Mouse (Mus musculus): Measurements from ENCODE around the gene Adamts4. TPM values are rescaled to one million over a fixed set of nuclear protein-coding genes. Genes with fewer than 3 reads are reported as not detected.

The Adamts4 gene
- total RNA-seq, 2 experiments from 2014 or later: 5.1 to 7.8 TPM

DNA sequence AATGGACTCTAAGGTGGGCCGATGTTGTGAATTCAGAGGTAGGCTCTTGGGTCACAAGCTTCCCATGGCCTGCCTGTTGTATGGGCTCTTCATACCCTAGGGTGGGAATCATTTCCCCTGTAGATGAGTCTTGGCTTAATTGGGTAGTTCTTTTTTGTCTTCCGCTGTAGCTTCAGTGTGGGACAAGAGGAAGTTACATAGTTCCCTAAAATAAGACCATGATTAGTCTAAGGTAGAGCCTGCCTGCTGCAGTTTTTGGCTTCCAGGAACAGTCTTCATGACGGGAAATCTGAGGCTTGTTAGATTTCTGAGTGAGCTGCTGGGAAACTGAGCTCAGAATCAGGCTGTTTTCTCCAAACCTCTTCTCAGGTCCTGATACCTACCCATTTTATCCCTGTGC is 21.9 kb downstream of the Adamts4 start:
- intact Hi-C loops (cut with DNase I): no loop called here
- no peak for DNase-seq

DNA sequence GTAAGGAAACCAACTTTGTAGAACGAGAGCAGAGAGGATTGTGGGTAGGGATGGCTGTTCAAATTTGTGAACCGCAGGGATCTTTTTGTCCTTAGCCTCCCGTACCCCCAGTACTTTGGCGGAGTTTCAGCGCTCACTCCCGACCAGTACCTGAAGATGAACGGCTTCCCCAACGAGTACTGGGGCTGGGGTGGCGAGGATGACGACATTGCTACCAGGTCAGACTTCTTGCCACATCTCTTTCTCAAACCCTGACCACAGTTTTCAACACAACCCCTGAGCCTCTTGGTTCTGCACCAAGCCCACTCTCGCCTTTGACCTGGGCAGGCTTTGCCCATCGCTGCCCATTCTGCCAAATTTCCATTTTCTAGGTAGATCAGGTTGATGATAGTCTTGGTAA is 23.9 kb downstream of the Adamts4 start:
- intact Hi-C loops (cut with DNase I): no loop called here
- no peak for DNase-seq

DNA sequence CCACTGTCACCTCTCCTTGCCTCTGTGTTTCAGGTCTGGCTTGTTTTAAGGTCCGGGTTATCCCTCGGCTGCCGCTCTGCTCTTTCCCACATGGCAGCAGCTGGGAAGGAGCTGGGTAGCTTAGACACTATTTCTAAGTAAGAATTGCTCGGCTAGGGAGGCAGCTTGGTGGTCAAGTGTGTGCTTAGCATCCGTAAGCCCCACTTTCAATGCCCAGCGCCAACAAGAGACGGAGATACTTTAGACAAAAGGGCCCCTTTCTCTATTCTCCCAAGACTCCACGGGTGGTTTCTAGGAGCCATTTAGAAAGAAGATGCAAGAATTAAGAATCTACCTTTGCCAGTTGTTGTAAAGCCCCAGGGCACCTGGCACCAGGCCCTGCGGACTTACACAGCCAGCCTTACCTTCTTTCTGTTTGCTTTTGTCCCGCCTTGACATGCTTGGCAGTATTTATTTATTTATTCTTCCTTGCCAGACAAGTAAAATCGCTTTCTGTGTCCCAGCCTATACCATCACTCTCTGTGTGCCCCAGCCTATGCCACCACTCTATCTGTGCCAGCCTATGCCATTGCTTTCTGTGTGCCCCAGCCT is 25.0 kb downstream of the Adamts4 start:
- DNase-seq: no peak
- intact Hi-C loops (cut with DNase I): no loop called here

DNA sequence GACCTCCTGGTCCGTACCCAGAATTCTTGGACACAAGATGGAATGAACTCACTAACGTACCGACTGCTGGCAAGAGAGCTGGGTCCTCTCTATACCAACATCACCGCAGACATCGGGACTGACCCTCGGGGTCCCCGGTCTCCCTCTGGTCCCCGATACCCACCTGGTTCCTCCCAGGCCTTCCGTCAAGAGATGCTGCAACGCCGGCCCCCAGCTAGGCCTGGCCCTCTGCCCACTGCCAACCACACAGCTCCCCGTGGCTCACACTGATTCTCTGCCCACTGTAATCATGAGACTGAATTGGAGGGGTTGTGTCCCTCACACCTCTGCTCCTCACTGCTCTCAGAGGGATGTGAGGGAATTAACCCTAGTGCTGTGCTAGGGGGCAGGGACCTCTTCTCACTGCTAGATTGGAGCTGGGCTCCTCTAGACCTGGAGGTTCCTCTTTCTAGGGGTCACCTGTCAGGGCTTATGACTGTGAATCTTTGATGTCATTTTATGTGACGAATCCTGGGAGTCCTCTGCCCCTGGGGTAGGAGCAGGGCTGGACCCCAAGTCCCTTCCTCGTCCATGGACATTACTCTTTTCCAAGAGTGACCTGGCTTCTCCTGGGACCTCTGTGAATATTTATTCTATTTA is 26.0 kb downstream of the Adamts4 start:
- no peak for DNase-seq
- intact Hi-C loops (cut with DNase I): no loop called here

DNA sequence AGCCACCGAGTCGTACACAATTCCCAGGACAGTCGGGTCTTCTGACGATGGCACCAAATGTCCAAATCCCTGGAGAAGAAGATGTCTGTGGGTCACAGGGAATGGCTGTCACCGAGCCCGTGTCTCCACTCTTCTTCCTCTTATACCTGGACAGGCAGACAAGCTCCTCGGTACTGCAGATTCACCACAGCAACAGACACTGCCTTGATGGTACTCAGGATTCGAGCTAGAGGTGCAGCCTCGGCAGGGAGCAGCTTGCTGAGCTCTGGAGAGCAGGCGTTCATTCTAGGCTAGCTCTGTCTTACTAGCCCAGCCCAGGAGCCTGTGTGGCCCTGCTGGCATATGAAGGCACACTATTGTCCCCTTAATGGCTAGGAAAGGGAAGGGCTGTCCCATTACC is 27.5 kb downstream of the Adamts4 start:
- no peak for DNase-seq
- intact Hi-C loops (cut with DNase I): no loop called here

DNA sequence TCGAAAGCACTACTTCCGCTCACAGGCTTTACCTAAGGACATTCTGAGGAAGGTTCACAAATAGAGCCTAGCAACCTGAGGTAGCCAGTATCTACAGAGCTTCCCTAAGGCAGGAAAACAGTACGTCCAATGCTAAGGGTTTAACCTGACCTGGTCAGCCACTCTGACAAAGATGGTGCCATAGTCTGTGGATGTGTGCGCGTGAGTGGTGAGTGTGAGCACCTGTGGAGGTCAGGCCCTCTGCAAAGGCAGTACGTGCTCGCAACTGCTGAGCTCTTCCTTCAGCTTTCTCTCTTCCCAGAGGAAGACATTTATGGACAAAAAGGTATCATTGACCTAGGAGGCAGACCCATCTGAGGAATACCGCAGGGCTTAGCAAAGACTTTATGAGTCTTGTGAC is 28.2 kb downstream of the Adamts4 start:
- intact Hi-C loops (cut with DNase I): no loop called here
- no peak for DNase-seq

DNA sequence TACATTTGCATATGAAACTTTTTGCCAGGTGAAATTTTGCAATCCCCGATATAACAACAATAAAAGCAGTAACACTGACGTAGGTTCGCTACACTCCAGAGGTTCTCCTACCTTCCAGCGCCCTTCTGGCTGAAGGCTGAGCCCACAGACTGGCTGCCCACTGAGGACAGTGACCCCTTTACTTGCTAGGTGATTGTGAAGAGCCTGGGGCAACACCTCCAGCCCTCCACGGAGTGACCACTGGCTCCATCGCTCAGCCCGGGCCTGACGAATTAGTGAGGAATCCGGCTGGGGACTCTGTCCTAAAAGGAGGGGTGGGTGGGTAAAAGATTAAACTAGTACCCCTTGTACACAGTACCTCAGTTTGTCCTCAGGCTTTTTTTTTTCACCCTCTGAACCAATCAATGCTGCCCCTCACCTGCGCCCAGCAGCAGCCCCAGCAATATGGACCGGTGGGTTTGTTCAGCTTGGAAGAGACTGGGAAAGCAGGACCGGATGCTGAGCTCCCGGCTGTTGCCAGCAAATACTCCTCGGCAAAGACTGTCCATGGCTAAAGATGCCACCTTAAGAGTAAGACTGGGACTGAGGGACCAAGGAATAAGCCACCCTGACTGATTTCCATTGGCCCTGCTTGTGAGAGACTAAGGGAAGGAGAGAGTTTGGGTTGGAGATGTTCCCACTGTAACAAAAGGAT is 28.9 kb downstream of the Adamts4 start:
- DNase-seq: no peak
- intact Hi-C loops (cut with DNase I): no loop called here

DNA sequence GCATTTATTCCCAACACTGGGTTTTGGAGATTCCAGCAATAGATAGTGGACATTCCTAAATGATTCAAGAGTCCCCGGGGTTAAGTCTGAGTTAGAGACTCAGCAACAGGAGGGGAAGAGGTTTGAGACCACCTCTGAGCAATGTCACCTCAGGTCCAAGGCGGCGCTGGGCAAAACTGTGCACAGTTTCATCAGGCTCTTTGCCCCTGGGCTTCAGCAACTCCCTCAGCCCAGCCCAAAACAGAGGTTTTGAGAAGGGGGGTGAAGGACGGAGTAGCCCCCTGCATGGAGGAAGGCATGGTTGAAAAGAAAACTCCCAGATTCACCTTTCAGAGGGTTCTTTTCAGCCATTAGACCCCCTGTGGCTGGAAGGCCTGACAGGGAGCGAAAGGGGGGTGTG is 29.5 kb downstream of the Adamts4 start:
- no peak for DNase-seq
- intact Hi-C loops (cut with DNase I): loop anchor here (2.0 to 10.0 kb wide), 2 partner anchors 55 to 165 kb away; partner anchors contain the start of genes Apoa2 and Cfap126

DNA sequence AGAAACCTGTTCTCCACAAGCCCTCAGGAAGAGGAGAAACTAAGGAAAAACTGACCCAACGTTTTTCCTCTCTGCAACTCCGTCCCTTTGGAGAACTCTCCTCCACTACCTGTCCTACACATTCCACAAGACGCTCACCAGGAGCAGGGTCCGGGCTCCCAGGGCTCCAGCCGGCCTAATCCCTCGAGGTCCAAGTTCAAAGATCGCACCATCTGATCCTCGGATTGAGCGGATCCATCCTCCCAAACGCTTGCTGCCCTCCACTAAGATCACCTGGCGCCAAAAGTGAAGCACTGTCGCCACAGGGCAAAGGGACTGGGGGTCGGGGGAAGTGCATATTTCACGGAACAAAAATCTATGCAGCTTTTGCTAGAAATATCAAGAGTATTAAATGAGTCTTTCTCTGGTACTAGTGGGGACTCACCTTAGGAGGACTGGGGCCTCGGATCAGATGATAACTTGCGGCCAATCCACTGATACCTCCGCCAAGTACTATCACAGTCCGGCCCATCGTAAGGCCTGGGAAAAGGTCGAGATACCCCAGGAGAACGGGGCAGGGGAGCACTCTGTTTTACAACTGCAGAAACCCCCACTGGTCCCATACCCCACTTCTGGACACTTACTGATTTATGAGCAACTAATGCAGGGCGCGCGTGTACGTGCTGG is 30.2 kb downstream of the Adamts4 start:
- intact Hi-C loops (cut with DNase I): loop anchor here (2.0 to 10.0 kb wide), 2 partner anchors 56 to 166 kb away; partner anchors contain the start of genes Apoa2 and Cfap126

DNA sequence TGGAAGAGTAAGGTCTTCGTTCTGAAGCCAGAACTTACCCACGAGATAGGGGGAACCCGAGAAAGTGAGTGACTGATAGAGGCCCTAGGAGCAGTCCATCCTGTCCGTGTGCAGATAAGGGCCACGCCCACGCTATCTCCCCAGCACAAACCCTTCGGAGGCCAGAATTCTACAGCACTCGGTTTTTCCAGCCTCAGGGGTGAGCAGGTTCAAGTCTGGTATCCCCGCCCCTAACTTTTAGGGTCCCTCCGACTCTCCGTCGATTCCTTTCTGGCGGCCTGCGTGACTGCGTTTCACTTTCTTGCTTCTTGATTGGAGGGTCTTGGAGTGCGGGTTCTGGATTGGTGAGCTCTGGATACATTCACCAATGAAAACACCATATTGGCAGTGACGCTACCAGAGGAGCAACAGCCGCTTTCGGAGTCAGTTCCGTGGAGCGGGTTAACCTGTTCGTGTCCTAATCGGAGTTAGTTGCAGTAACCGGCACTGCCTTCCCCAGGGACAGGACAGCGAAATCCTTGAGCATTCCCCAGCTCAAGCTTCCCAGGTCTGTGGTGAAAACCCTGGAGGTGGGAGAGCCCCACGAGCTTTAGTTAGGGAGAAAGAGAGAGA is 30.8 kb downstream of the Adamts4 start, which contains the start of gene Ppox:
Gene Ppox, minus strand, starts transcription at position 271 of the 612 bp plus-strand sequence.
- intact Hi-C loops (cut with DNase I): loop anchor here (1.0 to 10.0 kb wide), 3 partner anchors 34 to 166 kb away; partner anchors contain the start of genes Apoa2 and Cfap126
- peak; percentile 95 to 96 for DNase-seq

More for the DNA sequence above, 30.2 kb downstream of the Adamts4 start:
- peak in 1 of 2 experiments; percentile 9 for DNase-seq

DNA sequence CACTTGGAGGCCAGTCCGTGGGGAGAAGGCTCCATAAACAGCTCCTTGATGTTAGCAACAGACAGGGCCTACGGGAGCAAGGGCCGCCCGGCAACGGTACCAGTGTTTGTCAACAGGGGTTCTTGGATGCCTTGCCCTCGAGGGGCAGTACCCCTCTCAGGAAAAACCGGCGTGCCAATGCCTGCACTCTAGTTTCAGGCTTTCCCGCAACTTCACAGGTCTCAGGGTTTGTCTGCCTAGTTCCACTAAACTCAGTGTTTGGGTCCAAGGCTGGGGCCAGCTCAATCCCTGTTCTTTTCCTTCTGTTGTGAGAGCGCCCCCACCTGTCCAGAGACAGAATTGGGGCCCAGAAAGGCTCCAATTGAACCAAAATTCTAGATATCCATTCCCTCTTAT is 31.3 kb downstream of the Adamts4 start:
- intact Hi-C loops (cut with DNase I): loop anchor here (1.0 to 10.0 kb wide), 3 partner anchors 34 to 167 kb away; partner anchors contain the start of genes Apoa2 and Cfap126
- peak; percentile 91 to 92 for DNase-seq

DNA sequence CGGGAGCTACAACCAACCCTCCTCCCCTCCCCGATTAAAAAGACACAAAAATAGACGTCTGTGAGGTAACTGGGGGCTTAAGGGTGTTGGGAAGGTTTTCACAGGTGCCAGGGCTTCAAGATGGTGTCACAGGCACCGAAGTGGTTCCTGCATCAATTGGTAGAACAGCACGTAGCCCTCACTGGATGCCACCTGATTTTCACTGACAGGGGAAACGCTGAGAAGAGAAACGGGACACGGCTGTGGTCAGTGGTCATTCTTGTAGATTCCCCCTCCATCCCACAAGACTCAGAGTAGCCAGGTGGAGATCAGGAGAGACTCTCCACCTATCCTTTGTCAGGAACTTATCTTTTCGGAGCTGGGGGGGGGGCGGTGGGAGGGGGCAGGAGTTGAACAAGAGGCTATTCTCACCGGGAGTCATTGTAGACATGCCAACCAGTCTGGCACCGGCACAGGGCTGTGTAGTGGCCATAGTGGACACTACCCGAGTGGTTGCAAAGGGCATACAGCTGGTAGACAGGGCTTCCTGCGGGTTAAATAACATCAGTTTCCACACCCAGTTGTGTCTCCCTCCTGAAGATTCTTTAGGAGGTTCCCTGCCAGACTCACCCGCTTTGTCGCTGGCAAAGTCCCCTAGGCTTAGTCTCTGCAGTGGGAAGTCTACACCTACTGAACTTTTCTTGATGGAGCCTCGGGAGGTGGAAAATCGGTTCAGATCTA is 32.0 kb downstream of the Adamts4 start:
- intact Hi-C loops (cut with DNase I): loop anchor here (10.0 kb wide), 1 partner anchor 167 kb away; the partner anchor contains the start of gene Cfap126
- no peak for DNase-seq

DNA sequence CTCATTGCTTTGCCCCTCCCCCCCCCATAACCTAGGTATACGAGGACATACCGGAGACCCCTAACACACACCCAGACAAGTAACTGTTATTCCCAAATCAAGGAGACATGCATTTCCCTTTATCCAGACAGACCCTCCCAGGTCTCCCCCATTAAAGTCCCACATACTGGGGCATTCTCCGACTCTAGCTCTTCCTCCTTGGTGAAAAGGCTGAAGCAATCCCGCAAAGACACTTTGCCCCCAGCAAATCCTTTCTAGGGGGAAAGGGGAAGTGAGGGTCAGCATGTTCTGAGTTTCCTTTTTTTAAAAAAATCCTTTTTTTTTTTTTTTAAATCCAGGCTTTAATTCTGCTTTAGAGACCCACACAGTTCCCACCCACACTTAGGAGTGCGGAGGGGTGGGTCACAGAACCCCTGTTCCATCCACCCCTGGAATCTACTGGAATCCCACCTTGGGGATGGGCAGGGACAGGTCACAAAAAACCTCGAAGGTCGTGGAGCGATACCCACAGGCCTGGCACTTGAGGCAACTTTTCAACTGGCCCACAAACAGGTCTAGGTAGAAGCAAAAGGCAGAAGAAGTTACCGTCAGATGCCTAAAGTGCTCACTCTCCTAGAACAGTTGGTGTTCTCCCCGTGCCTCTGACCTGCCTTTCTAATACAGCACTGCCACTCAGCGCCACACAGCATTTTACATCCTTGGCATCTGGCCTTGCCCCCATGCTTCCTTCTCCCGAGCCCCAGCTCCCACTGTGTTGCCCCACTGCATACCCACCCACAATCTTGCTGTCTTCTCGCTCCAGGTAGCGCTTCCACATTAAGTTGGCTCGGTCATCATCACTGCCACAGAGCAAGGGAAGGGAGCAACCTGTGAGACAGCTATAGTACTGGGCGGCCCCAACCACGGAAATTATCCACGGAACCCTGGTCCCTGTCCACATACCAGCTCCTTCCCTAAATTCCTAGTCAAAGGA is 33.3 kb downstream of the Adamts4 start:
- DNase-seq: no peak
- intact Hi-C loops (cut with DNase I): loop anchor here (10.0 kb wide), 1 partner anchor 169 kb away; the partner anchor contains the start of gene Cfap126

DNA sequence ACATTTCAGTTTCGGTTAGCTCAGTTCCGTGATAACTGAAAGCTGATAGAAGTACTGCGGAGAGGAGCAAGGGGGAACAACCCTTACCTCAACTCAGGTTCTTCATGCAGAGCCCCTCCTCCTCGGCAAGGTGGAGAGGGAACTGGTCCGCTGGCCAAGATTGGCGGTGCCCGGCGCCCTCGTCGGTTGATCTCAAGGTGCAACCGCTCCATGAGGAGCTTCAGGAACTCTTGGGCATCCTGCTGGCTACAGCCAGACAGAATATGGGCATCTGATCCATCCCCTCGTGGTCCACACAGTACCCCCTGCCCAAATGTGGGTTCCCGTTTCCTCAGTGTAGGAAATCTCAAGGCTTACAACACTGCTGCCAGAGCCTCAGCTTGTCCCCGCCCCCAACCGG is 34.3 kb downstream of the Adamts4 start:
- DNase-seq: no peak
- intact Hi-C loops (cut with DNase I): loop anchor here (10.0 kb wide), 1 partner anchor 170 kb away; the partner anchor contains the start of gene Cfap126

DNA sequence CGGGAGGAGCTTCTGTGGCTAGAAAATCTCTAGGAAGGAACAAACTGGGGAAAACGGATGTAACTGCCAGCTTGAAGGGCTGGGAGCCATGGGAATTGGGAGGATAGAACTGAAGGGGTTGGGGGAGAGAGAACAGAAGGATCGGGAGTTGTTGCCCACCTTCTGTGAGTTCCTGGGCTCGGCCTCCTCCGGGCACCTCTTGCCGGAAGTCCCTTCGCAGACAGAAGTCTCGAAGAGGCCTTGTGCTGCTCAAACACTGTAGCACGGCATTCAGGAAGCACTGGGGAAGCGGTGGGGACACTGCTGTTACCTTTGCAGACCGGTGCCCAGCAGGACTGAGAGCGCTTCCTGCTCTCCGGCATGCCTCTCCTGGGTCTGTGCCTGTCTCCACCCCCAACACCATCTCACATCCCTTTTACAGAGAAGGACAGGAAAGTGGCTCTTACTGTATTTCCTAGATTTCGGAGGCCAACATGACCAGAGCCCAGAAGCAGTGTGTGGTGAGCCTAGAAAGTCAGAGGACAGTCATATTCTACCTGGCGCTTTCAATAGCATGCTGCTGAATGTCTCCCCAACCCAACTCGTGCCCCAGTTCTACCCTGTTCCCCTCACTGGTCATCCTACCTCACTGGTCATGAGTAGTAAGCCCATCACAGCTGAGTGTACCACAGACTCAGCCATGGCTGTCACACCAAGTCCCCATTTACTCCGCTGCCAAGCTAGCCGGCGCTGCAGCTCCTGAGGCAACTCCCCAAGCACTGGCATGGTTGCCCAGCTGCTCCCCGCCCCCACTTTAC is 35.1 kb downstream of the Adamts4 start:
- no peak for DNase-seq
- intact Hi-C loops (cut with DNase I): loop anchor here (10.0 kb wide), 1 partner anchor 170 kb away; the partner anchor contains the start of gene Cfap126

DNA sequence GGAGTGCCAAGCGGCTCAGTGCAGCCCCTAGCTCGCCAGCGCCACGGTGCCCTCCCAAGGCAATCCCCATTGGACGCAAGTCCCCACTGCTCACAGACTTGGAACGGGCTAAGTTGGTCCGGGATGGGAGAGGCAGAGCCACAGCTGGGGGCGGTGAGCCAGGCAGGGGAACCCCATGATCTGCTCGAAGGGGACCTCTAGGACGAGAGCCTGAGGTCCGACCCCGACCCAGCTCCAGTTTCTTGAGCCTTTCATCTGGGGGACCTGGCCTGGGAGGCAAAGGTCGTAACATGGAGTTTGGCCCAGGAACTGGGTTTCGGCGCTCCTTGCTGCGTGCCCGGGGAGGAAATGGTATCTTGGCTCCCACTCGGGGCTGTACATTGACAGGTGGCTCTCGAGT is 36.3 kb downstream of the Adamts4 start:
- intact Hi-C loops (cut with DNase I): loop anchor here (10.0 kb wide), 1 partner anchor 172 kb away; the partner anchor contains the start of gene Cfap126

More for the DNA sequence above, 36.3 kb downstream of the Adamts4 start:
- no peak for DNase-seq

Measured in heart, postnatal 10 days (tissue).